Mouse (Mus musculus) adipocyte (in vitro differentiated cells): Measurements from ENCODE around the gene Pus7l.
"Not testable (repeated sequence)": the region's sequence is repeated elsewhere in the genome, so short reads cannot be mapped to it uniquely, and the experiment has no call there.

Experiments
- DNase-seq: peaks from one replicate; pipeline ENCODE4 v3.0.0-alpha.2; 2016; ENCODE audit warnings: low spot score

Pus7l gene

DNA sequence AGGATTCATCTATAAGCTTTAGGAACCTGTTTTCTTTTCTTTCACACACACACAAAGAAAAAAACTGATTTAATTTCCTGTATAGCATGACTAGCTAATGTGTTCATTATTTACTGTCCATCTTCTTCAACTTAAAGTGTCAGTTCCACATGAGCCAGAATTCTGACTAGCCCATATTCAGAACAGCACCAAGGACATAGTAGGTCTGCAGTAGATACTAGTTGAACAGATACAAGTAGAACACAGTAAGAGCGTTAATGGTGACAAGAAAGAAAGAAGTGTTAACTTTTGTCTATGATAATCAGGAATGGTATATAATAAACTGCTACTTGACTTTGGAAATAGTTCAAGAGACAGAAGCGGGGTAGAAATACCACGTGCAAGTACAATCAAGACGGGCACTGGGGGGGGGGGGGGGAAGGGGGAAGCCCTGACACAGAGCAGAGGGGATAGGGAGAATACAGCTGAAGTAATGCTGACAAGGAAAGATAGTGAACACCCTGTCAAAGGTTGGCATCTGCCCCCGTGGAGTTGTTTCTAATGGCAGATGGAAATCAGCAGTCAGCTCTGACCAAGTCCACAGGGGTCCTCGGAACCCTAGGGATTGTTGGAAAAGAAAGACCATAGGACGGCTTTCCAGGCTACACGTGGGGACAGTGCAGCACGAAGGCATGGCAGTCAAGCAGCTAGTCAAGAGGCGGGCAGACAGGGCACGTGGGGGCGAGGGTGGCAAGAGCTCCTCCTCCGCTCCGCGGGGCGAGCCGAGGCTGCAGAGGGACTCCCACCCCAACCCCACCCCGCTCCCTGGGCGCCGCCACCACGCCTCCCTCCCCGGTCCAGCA, 559 bp downstream of the Pus7l start:
- DNase-seq: no peak

GRCm38 (mm10) chr15:94539296-94539695, 4.1 kb downstream of the Pus7l start:
- no peak for DNase-seq

DNA sequence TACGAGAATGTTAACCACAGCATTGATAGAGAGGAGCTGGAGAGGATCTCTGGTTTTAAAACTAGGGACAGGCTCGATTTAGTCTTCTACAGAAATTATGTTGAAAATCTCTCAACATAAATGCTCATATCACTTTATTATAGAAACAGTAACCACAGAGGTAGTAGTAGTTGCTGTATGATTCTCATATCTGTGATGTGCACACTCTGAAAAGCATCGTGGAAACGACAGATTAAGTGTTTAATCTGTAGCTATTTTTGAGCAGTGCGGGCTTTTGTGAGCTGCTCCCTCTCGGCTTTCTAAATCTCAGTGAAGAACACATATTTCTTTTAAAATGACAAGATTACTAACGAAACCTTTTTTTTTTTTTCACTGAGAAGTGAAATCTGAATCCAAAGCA, 7.8 kb downstream of the Pus7l start:
- no peak for DNase-seq

GRCm38 (mm10) chr15:94532956-94533355, 10.4 kb downstream of the Pus7l start:
- no peak for DNase-seq

DNA sequence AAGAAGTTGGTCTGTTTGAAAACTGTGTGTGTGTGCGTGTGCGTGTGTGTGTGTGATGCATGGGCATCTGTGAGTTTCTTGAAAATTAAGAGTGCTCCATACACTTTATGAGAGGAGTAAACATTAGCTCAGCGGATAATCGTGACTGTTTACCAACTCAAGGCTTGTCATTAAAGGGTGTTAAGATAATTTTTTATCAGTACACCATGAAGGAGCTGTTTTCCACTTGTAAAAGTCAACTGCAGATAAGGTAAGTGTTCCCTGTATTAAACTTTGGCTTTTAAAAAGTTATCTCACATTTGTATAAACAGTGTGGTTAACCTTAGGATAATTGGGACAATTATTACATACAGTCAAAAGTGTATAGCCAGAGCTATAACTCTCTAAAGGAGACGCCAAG, 11.0 kb downstream of the Pus7l start:
- no peak for DNase-seq

DNA sequence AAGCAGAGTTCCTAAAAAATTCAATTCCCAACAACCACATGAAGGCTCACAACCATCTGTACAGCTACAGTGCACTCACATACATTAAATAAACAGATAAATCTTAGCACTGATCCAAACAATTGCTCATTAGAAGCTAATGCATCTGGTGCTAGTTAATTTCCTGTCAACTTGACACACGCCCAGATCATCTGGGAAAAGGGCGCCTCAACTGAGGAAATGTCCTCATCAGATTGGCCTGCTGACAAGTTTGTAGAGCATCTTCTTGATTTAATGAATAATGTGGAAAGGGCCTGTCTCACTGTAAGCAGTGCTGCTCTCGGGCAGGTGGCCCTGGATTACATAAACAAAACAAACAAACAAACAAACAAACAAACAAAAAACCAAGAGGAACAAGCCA, 12.8 kb downstream of the Pus7l start:
- DNase-seq: no peak

- no peak for DNase-seq
Observed at GRCm38 (mm10) chr15:94524956-94525355, 18.4 kb downstream of the Pus7l start.

GRCm38 (mm10) chr15:94523251-94523650, 20.1 kb downstream of the Pus7l start:
- DNase-seq: no peak

DNA sequence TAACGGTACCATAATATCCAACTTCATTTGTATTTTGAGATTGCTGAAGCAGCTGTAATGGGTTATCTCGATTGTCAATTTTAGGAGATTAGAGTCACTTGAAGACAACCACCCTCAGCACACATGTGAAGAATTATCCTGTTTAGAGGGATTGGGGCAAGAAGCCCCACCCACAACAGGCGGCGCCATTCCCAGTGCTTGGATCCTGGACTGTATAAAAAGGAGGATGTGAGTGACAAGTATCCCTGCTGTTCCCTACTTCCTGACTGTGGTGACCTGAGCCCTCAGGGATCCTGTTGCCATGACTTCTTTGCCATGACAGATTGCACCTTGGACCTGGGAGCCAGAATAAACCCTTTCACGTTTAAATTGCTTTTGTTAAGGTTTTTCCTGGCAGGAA, 22.4 kb downstream of the Pus7l start:
- no peak for DNase-seq

GRCm38 (mm10) chr15:94520205-94520900, 23.0 kb downstream of the Pus7l start:
- peak; percentile 87 for DNase-seq

- no peak for DNase-seq
Observed at GRCm38 (mm10) chr15:94517913-94518491, 25.3 kb downstream of the Pus7l start.

- DNase-seq: no peak
Observed at GRCm38 (mm10) chr15:94503451-94504215, 39.7 kb downstream of the Pus7l start.

- DNase-seq: no peak
Observed at GRCm38 (mm10) chr15:94499260-94499659, 44.1 kb downstream of the Pus7l start.

- no peak for DNase-seq
Observed at GRCm38 (mm10) chr15:94495936-94496335, 47.4 kb downstream of the Pus7l start.

- no peak for DNase-seq
Observed at GRCm38 (mm10) chr15:94494445-94494844, 48.9 kb downstream of the Pus7l start.

DNA sequence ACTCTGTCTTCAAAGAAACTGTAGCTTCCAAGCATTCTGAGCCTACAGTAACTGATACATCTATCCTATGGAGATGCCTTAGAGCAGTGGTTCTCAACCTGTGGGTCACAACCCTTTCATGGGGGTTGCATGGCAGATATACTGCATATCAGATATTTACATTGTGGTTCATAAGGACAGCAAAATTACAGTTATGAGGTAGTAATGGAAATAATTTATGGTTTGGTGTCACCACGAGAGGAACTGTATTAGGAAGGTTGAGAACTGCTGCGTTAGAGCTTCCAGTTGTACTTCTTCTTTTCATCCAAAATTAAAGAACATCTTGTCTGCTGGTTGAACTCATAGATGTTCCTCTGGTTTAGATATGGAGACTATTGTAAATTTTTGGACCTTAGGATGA, 53.9 kb downstream of the Pus7l start:
- no peak for DNase-seq

GRCm38 (mm10) chr15:94488028-94488427, 55.3 kb downstream of the Pus7l start:
- DNase-seq: not testable (repeated sequence)

- no peak for DNase-seq
Observed at GRCm38 (mm10) chr15:94482555-94482954, 60.8 kb downstream of the Pus7l start.

- DNase-seq: no peak
Observed at GRCm38 (mm10) chr15:94480792-94481191, 62.6 kb downstream of the Pus7l start.

DNA sequence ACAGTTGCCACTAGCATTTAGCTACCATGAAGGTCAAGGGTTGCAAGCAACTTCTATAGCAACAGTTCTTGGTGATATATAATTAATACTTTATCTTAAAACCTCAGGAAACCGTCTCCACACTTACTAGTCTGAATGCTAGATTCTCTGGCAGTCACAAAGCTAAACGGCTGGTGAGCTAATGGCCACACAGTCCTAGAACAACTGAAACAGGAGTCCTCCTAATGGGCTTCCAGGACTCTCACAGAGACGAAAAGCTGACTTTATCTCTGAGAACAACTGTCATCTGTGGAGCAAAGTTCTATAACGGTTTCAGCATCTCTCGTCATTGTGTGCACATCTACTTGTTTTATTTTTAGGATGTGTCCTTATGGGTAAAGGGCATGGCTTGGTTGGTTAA, 63.1 kb downstream of the Pus7l start:
- no peak for DNase-seq

DNA sequence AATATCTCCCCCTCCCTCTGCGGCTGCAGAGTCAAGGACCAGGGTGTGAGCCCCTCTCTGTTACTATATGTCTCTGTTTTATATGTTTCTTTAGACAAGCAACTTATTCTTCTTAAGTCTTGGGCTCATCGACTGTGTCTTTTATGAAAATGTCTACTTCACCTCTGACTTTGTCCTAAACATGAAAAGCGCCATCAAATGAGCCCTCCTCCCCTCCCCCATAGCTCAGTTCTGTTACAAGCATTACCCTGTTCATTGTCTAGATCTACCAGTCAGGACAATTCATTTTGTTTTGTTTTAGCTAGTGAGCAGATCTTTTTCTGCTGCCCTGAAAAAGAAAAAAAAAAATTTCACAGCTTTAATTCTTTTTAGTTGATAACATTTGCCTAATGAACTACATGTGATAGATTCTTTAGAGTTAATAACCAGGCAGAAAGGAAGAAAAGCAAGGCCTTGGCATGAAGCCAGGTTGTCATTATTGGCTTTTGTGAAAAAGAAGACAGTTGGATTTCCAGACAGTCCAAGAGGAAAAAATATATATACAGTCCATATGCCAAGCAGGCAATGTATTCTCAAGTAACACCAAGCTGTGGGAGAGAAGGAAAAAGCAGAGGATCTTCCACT, 63.7 kb downstream of the Pus7l start:
- DNase-seq: no peak

- no peak for DNase-seq
Observed at GRCm38 (mm10) chr15:94478706-94479105, 64.6 kb downstream of the Pus7l start.
